Mouse (Mus musculus) lung, embryonic 15.5 days (tissue): ENCODE data around the gene Plvap. TPM values are rescaled to one million over a fixed set of nuclear protein-coding genes. Genes with fewer than 3 reads are reported as not detected.

ENCODE experiments used
- ATAC-seq: fragments of 200-750 bp; cut with Nextera tagmentation; 2 replicates; pipeline ENCODE4 v1.8.0; 2017; ENCODE audit warnings: moderate number of reproducible peaks, borderline replicate concordance; ENCODE audit not compliant: low FRiP score, low TSS enrichment; ENCODE audit errors: extremely low read depth
- H3K27ac ChIP-seq: fragments of 300-500 bp; sonication (generic); 2 replicates; pipeline ENCODE4 v1.5.1; 2015; ENCODE audit warnings: moderate library complexity, mild to moderate bottlenecking, inconsistent platforms
- H3K27me3 ChIP-seq: fragments of 300-500 bp; sonication (generic); 2 replicates; pipeline ENCODE4 v1.6.1; 2015; ENCODE audit warnings: inconsistent platforms
- H3K36me3 ChIP-seq: fragments of 300-500 bp; sonication (generic); 2 replicates; pipeline ENCODE4 v1.6.1; 2015; ENCODE audit warnings: inconsistent platforms
- H3K4me1 ChIP-seq: fragments of 300-500 bp; sonication (generic); 2 replicates; pipeline ENCODE4 v1.6.1; 2015; ENCODE audit warnings: inconsistent platforms
- H3K4me2 ChIP-seq: fragments of 300-500 bp; sonication (generic); 2 replicates; pipeline ENCODE4 v1.6.1; 2015; ENCODE audit warnings: inconsistent platforms, mild to moderate bottlenecking, moderate library complexity
- H3K4me3 ChIP-seq: fragments of 300-500 bp; sonication (generic); 2 replicates; pipeline ENCODE4 v1.5.1; 2015; ENCODE audit warnings: mild to moderate bottlenecking, inconsistent platforms
- H3K9ac ChIP-seq: fragments of 300-500 bp; sonication (generic); 2 replicates; pipeline ENCODE4 v1.6.1; 2015; ENCODE audit warnings: inconsistent platforms
- H3K9me3 ChIP-seq: fragments of 300-500 bp; sonication (generic); 2 replicates; pipeline ENCODE4 v1.6.1; 2016; ENCODE audit warnings: inconsistent platforms
- WGBS: fragments of 180-500 bp; shearing (Covaris S2); methylation state at CpG from one replicate; pipeline ENCODE4 v1.1.7; 2015; 5-methylcytosine and 5-hydroxymethylcytosine counted together
- polyA plus RNA-seq: library from polyadenylated mRNA; unstranded; fragments of >200 nt; fragmentation: Nextera tagmentation; extraction: Ambion mirVana; gene quantifications from 2 replicates; pipeline ENCODE4 v1.2.1, GENCODE M21; 2015

Plvap gene
- polyA plus RNA-seq, 1 experiment from 2014 or later: 146 TPM

DNA sequence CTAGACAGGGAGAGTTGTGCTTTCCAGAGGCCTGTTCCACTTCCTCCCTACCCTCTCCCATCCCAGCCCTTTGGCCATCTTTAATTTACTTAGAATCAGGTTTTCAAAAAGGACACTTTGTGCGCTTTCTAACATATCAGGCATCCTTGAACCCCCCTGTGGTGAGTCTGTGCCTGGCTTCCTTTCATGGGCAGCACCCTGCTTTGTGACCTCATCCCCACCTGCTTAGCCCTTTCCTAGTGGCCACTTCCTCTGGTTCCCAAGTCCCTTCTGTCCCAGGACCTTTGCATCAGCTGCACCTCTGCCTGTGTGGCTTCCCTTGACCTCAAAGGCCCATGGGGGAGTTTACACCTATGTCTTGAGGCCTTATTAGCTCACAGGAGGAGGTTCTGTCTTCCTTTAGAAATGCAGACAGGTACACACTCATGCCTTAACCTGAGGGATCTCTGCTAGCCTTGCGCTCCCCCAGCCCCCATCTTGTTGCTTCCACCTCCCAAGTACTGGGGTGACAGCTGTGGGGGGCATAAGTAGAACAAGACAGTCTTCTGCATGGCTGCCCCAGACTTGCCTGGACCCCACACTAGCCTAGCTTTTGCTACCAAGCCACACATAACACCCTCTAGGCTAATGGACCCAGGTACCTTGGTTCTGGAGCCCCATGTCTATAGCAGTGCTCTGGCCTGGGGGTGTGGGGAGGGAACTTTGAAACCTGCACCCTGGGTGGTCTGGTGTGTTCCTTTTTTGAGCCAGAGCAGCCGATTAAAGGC lies 41.2 kb downstream of the Plvap start:
- Histone ChIP-seq H3K4me3 (peak overlapping the region; percentile 93), H3K4me2 (peak overlapping the region; percentile 92), H3K9ac (peak overlapping the region; percentile 77), H3K9me3 (no peaks in the 10 kb centered on the region), H3K36me3 (peaks cover 28% of the 10 kb centered on the region), H3K27ac (no peak overlapping the region), H3K27me3 (no peaks in the 10 kb centered on the region), H3K4me1 (peaks cover 30% of the 10 kb centered on the region)
- 73% methylated on average over 3 of the region's 3 CpGs for WGBS
- no peak for ATAC-seq

DNA sequence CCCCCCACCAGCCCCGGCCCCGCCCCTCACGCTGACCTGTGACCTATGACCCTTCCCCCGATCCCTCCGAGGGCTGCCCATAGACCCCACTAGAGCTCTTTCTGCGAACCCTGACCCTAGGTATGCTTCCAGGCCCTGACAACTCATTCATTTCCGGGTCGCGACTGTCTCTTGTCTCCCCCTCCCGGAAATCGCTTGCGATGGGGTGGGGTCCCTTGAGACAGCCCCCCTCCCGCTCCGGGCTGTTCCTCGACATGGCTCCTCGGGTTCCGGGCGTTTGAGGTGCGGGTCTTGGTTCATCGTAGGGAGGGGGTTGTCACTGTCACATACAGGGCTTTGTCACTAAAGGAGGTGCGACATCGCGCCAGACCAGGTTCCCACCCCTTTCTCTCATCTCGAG lies 42.1 kb downstream of the Plvap start:
- H3K27ac ChIP-seq: peak overlapping the region; percentile 77
- peaks cover 19% of the 10 kb centered on the region for H3K36me3 ChIP-seq

DNA sequence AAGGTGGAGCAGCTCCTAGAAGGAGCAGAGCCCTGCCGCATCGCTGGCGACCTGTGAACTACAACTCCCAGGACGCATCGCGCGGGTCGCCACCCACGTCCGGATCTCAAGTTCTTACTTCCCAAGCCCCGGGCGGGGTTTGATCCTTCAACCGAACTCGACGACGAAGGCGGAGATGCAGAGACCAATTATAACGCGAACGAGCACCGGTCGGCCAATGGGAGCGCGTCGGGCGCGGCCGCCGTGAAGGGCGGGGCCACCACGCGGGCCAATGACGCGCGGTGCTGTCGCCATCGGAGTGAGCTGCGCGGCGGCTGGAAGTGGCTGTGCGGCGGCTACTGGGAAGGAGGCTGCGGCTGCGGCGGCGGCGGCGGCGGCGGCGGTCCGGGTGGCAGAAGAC lies 42.6 kb downstream of the Plvap start, which contains the start of gene Dda1:
Dda1 (plus strand) TSS at position 284 of the 400 bp plus-strand sequence.
- Histone ChIP-seq H3K9me3 (no peaks in the 10 kb centered on the region), H3K4me3 (peak within 1 kb of the TSS; percentile 93), H3K9ac (peak within 1 kb of the TSS; percentile 77), H3K27ac (peak within 1 kb of the TSS; percentile 77), H3K4me2 (peak within 1 kb of the TSS; percentile 92), H3K27me3 (no peaks in the 10 kb centered on the region), H3K36me3 (peaks cover 14% of the 10 kb centered on the region; the same call in 1 of the 2 replicates), H3K4me1 (peaks cover 33% of the 10 kb centered on the region)
- 1% methylated on average over 38 of the region's 52 CpGs for WGBS
- peak; percentile 89 for ATAC-seq

More for the DNA sequence above, 42.1 kb downstream of the Plvap start:
- Histone ChIP-seq H3K9ac (peak overlapping the region; percentile 77), H3K4me3 (peak overlapping the region; percentile 93), H3K9me3 (no peaks in the 10 kb centered on the region), H3K4me1 (peaks cover 29% of the 10 kb centered on the region), H3K4me2 (peak overlapping the region; percentile 92), H3K27me3 (no peaks in the 10 kb centered on the region)
- peak; percentile 19; the same call in 1 of the 2 replicates for ATAC-seq
- 1% methylated on average over 24 of the region's 24 CpGs for WGBS

- WGBS: 93% methylated on average over 1 of the region's 1 CpGs
- peaks cover 6% of the 10 kb centered on the region; the same call in 1 of the 2 replicates for H3K36me3 ChIP-seq
- H3K9ac ChIP-seq: no peak overlapping the region
- peaks cover 38% of the 10 kb centered on the region for H3K4me1 ChIP-seq
- no peaks in the 10 kb centered on the region for H3K9me3 ChIP-seq
- H3K27me3 ChIP-seq: no peaks in the 10 kb centered on the region
- ATAC-seq: no peak
- no peak overlapping the region for H3K4me2 ChIP-seq
- H3K27ac ChIP-seq: no peak overlapping the region
- no peak overlapping the region for H3K4me3 ChIP-seq
These were observed 43.6 kb downstream of the Plvap start for GRCm38 (mm10) chr8:71468001-71468400.

GRCm38 (mm10) chr8:71467201-71467600 lies 44.4 kb downstream of the Plvap start:
- Histone ChIP-seq H3K4me1 (peaks cover 46% of the 10 kb centered on the region), H3K4me2 (no peak overlapping the region), H3K9me3 (no peaks in the 10 kb centered on the region), H3K27me3 (no peaks in the 10 kb centered on the region), H3K9ac (no peak overlapping the region), H3K27ac (no peak overlapping the region), H3K36me3 (peaks cover 2% of the 10 kb centered on the region; the same call in 1 of the 2 replicates), H3K4me3 (no peak overlapping the region)
- ATAC-seq: no peak
- 78% methylated on average over 2 of the region's 2 CpGs for WGBS

- no peak overlapping the region for H3K4me3 ChIP-seq
- no peak for ATAC-seq
- no peaks in the 10 kb centered on the region for H3K9me3 ChIP-seq
- peaks cover 47% of the 10 kb centered on the region for H3K4me1 ChIP-seq
- no peak overlapping the region for H3K4me2 ChIP-seq
- H3K9ac ChIP-seq: no peak overlapping the region
- peaks cover 4% of the 10 kb centered on the region; the same call in 1 of the 2 replicates for H3K36me3 ChIP-seq
- H3K27ac ChIP-seq: no peak overlapping the region
- no peaks in the 10 kb centered on the region for H3K27me3 ChIP-seq
- 98% methylated on average over 5 of the region's 5 CpGs for WGBS
These were observed 45.4 kb downstream of the Plvap start for GRCm38 (mm10) chr8:71466198-71466597.

- no peak overlapping the region for H3K27ac ChIP-seq
- peak overlapping the region; percentile 87 for H3K4me3 ChIP-seq
- H3K9me3 ChIP-seq: no peaks in the 10 kb centered on the region
- H3K36me3 ChIP-seq: peaks cover 9% of the 10 kb centered on the region
- peak overlapping the region; percentile 93 for H3K4me2 ChIP-seq
- no peak for ATAC-seq
- H3K9ac ChIP-seq: peak overlapping the region; percentile 44; the same call in 1 of the 2 replicates
- H3K27me3 ChIP-seq: no peaks in the 10 kb centered on the region
- H3K4me1 ChIP-seq: peaks cover 42% of the 10 kb centered on the region
- 77% methylated on average over 8 of the region's 8 CpGs for WGBS
These were observed 45.8 kb downstream of the Plvap start for GRCm38 (mm10) chr8:71465733-71466132.

DNA sequence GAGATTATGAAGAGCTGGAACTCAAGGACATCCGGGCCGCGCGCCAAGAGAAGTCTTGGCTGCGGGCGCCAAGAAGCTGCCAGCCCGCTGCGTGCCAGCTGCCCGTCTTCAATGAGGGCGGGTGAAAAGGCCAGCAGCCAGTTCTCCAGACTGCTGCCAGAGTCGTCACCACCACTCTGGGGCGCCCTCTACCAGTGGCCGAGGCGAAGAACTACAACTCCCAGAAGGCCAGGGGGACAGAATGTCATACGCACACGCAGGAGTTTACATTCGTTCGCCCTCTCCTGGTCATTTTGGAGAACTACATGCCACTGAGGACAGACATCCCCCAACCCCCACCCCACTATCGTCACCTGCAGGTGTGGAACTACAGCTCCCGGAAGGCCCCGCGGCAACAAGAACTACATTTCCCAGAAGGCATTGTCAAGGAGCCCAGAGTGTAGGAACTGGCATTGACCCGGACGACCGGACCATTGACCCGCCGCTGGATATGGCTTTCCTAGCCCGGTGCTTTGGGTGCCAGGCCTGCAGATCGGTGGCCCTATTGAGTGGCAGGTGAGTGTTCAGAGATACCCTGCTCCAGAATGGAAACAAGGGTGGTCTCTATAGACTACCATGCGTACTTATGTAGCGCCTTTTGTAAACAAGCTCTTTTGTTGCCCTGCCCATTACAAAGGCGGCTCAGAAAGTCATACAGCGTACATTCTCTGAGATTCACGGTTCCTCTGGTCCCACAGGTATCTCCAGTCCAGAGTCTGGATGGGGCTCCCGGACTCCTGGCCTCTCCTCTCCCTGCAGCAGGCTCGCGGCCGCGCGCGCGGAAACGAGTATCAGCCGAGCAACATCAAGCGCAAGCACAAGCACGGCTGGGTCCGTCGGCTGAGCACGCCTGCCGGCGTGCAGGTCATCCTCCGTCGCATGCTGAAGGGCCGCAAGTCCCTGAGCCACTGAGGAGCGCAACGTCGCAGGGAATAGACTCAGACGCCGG lies 46.7 kb downstream of the Plvap start, which contains the start of gene Mrpl34:
Mrpl34 (plus strand) TSS at position 447 of the 988 bp plus-strand sequence.
- Histone ChIP-seq H3K27me3 (no peaks in the 10 kb centered on the region), H3K4me2 (peak within 1 kb of the TSS; percentile 93), H3K9ac (peak within 1 kb of the TSS; percentile 74), H3K4me3 (peak within 1 kb of the TSS; percentile 87), H3K4me1 (peaks cover 33% of the 10 kb centered on the region), H3K9me3 (no peaks in the 10 kb centered on the region), H3K36me3 (peaks cover 14% of the 10 kb centered on the region), H3K27ac (peak within 1 kb of the TSS; percentile 96)
- peak; percentile 78 for ATAC-seq
- under 1% methylated on average over 59 of the region's 59 CpGs for WGBS

GRCm38 (mm10) chr8:71463188-71464033 lies 48.1 kb downstream of the Plvap start, which contains the start of gene Abhd8:
TSS of gene Abhd8 (minus strand) at chr8:71463655.
- Histone ChIP-seq H3K9me3 (no peaks in the 10 kb centered on the region), H3K4me2 (peak within 1 kb of the TSS; percentile 93), H3K27me3 (no peaks in the 10 kb centered on the region), H3K27ac (peak within 1 kb of the TSS; percentile 96), H3K4me1 (peaks cover 29% of the 10 kb centered on the region), H3K4me3 (peak within 1 kb of the TSS; percentile 87), H3K9ac (peak within 1 kb of the TSS; percentile 74), H3K36me3 (peaks cover 18% of the 10 kb centered on the region)
- ATAC-seq: peak; percentile 85
- WGBS: under 1% methylated on average over 55 of the region's 55 CpGs

- Histone ChIP-seq H3K27me3 (no peaks in the 10 kb centered on the region), H3K27ac (peak overlapping the region; percentile 96), H3K9me3 (no peaks in the 10 kb centered on the region), H3K4me3 (peak overlapping the region; percentile 87), H3K4me2 (peak overlapping the region; percentile 93), H3K36me3 (peaks cover 21% of the 10 kb centered on the region), H3K4me1 (peaks cover 29% of the 10 kb centered on the region), H3K9ac (peak overlapping the region; percentile 74)
- 4% methylated on average over 16 of the region's 16 CpGs for WGBS
- no peak for ATAC-seq
These were observed 48.8 kb downstream of the Plvap start for GRCm38 (mm10) chr8:71462786-71463185.

GRCm38 (mm10) chr8:71462191-71462590 lies 49.4 kb downstream of the Plvap start:
- Histone ChIP-seq H3K9me3 (no peaks in the 10 kb centered on the region), H3K27me3 (no peaks in the 10 kb centered on the region), H3K36me3 (peaks cover 24% of the 10 kb centered on the region), H3K9ac (peak overlapping the region; percentile 74), H3K27ac (no peak overlapping the region), H3K4me3 (peak overlapping the region; percentile 87), H3K4me1 (peaks cover 31% of the 10 kb centered on the region), H3K4me2 (peak overlapping the region; percentile 93; the same call in 1 of the 2 replicates)
- WGBS: 65% methylated on average over 4 of the region's 4 CpGs
- ATAC-seq: no peak
